Mouse (Mus musculus) gastrocnemius, postnatal 4 days (tissue): ENCODE data around the gene Lgals2. TPM values are rescaled to one million over a fixed set of nuclear protein-coding genes. Genes with fewer than 3 reads are reported as not detected.
A peak's percentile ranks its signal among the peaks of the same experiment; 100 is the strongest.
"Not testable (repeated sequence)": the region's sequence is repeated elsewhere in the genome, so short reads cannot be mapped to it uniquely, and the experiment has no call there.

Experiments
- DNase-seq, 2 experiments: peaks; one replicate each; pipeline ENCODE4 v3.0.0; 2021 to 2022; ENCODE audit warnings: low spot score in 2 of 2, mixed read lengths in 2 of 2
- total RNA-seq, 2 experiments: library from RNA; stranded (reverse); gene quantifications; 2 replicates each; pipeline ENCODE4 v1.2.3; 2021

Lgals2 gene
- total RNA-seq, 2 experiments from 2014 or later = not detected

DNA sequence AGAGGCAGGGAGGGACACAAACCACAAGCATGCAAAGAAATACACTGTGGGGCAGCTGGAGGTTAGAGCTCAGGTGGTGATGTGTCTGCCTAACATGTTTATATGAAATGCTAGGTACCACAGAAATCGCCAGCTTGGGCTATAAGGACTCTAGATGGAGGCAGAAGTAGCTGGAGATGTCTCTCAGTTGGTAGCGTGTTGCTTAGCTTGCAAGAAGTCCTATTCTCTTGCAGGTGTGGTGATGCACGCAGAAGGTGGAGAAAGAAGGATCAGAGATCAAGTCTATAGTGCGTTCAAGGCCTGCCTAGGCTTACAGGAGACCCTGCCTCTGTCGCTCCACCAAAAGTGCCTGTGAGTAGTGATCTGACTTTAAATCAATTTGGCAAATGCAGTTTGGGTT is 20.2 kb upstream of the Lgals2 start:
- no peak for DNase-seq

GRCm38 (mm10) chr15:78874989-78875388 is 19.7 kb upstream of the Lgals2 start:
- no peak for DNase-seq

DNA sequence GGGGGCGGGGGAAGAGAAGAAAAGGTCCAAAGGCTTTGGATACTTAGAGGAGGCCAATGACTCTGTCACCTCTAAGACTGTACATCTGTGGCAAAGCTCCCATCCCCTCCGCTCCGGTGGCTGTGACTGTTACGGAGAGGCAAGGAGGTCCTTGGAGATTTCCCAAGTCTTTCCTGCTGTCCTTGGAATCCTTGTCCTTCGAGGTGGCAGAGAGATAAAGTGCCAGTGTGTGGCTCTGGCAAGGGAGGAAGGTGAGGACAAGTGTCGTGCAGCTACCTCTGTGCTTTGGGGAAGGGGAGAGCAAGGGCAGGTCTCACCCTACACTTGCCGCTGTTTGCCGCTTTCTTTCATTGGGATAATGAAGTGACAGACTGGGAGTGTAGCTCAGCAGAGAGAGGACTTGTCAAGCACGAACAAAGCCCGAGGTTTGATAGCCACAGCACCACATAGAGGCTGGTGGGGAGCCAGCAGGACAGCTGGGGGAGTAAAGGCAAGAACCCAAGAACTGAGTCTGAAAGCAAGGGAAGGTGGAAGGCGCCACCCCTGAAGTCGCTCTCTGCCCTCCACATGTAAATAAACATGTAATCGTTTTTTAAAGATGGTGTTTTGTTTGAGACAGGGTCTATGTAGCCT is 18.6 kb upstream of the Lgals2 start:
- no peak for DNase-seq

DNA sequence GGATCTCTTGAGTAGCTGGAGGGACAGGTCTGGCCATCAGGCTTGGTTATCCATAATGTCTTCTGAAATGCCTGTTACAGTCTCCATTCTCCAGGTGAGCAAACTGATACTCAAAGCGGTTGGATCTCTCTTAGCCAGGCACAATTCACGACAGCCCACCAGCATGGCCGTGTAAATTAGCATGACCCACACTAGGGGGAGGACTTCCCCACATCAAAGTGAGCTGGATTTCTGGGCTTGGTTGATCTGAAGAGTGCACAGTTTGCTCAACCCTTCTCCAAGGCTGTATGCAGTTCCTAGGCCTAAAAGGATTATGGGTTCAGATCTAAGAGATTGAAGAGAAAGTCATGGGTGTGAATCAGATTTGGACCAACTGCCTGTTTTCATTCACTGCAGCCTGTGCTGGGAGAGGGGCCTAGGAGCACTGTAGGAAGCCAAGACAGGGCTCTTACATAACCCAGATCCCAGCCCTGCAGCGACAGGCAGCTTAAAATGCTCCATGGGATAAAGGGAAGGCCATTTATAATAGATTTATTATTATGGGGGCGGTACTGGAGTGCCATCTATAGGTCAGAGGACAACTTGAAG is 16.8 kb upstream of the Lgals2 start:
- DNase-seq = no peak

- DNase-seq = no peak
These were observed 14.4 kb upstream of the Lgals2 start for GRCm38 (mm10) chr15:78869775-78870174.

DNA sequence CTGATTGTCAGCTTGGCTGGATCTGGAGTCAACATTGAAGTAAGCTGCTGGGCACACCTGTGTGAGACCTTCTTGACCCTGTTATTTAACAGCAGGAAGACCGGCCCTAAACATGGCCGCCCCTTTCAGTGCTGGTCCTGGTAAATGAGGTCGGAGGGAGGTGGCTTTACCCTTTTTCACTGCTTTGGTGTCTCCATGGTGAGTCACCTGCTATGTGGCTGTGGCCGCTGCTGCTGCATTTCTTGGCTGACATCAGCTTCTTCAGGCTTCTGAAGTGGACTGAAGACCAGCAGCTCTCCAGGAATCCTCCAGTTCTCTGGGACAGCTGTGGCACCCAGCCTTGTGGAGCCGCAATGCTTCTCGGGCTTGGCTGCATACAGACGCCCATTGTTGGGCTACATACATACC is 13.5 kb upstream of the Lgals2 start:
- no peak for DNase-seq

- DNase-seq = no peak
These were observed 13.1 kb upstream of the Lgals2 start for GRCm38 (mm10) chr15:78868398-78868797.

GRCm38 (mm10) chr15:78863852-78864253 is 8.5 kb upstream of the Lgals2 start:
- no peak for DNase-seq

GRCm38 (mm10) chr15:78863154-78863553 is 7.8 kb upstream of the Lgals2 start:
- DNase-seq = no peak

DNA sequence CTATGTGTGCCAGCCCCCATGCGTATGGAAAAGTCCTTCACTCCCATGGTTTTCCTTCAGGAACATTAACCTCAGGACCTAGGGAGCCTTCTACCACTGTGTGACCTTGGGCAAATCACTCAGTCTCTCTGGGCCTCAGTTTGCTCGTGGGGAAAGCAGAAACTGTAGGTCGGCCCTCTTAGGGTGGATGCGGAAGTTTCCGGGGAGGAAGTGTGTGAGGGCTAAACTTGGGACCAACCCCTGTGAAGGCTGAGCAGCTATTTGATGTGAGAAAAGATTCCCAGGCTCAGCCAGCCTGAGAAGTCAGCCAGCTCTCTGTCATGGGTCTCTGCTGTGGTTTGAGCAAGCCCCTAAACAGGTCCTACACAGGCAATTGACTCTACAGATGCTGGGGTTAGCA is 7.0 kb upstream of the Lgals2 start:
- no peak for DNase-seq

GRCm38 (mm10) chr15:78859714-78860113 is 4.4 kb upstream of the Lgals2 start:
- no peak for DNase-seq

DNA sequence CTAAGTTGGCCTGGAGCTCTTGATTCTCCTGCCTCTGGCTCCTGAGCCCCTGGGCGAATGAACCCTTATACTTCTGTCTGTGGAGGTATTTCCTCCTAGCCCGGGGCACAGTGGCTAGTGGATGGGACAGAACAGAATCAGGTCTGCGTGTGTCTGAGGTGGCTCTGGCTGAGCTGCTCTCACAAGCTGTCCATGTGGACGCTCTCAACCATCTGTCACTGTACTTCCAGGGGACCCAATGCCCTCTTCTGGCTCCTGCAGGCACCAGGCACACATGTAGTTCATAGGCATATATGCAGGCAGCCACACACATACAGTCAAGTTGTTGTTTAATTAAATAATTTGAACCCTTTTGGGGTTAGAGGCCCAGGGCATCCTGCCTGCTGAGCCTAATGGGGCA is 4.0 kb upstream of the Lgals2 start:
- DNase-seq = no peak

GRCm38 (mm10) chr15:78857009-78857408 is 1.7 kb upstream of the Lgals2 start:
- DNase-seq = no peak

DNA sequence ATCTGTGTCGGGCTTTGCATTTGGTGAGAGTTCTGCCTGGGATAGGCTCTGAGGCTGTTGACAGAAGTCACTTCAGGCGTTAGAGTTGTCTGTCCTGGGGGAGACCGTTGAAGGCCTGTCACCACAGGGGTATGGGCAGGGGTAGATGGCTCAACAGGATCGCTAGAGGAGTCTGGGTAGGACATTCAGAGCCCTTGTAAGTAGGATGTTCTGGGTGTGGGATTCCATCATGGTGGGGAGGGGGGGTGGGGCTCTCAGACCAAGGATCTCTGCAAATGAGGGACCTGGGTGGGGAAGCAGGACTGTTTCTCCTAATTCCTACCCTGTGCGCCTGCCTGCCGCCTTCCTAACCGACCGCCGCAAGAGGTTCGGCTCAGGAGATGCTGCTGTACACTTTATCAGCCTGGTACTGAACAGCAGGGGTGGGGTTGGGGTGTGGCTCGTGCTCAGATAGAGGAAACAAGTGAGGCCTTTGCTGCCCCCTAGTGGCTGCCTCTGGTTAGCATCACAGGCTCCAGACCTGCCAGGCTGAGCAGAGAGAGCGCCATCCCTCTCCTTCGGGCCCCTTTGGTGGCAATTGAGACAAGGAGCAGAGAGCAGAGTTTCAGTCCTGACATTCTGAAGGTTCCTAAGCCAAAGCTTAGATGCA is 3.7 kb downstream of the Lgals2 start:
- peak; percentile 89 to 93 for DNase-seq

DNA sequence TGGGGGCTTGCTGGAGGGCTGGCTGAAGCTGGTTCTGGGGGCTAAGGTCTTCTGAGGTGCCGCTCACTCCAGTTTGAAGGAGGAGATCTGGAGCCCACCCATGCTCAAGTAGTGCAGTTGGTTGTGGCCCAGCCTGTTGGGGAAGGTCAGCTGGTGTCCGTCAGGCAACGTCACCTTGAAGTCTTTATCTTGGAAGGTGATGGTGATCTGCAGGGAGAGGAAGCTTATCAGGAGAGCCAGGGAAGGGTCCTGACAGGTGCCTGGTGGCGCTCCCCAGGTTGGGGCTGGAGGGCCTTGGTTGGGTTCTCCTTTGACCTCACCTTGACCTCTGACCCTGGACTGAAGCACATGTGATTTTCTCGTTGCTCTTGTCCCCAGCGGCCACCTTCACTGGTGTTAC is 4.4 kb downstream of the Lgals2 start:
- DNase-seq = no peak

- no peak for DNase-seq
These were observed 5.1 kb downstream of the Lgals2 start for GRCm38 (mm10) chr15:78850059-78850824.

- no peak for DNase-seq
These were observed 5.8 kb downstream of the Lgals2 start for GRCm38 (mm10) chr15:78849485-78849884.

GRCm38 (mm10) chr15:78848467-78848866 is 6.9 kb downstream of the Lgals2 start:
- DNase-seq = peak in 1 of 2 experiments; percentile 78

- DNase-seq = not testable (repeated sequence)
These were observed 8.5 kb downstream of the Lgals2 start for GRCm38 (mm10) chr15:78846805-78847204.

DNA sequence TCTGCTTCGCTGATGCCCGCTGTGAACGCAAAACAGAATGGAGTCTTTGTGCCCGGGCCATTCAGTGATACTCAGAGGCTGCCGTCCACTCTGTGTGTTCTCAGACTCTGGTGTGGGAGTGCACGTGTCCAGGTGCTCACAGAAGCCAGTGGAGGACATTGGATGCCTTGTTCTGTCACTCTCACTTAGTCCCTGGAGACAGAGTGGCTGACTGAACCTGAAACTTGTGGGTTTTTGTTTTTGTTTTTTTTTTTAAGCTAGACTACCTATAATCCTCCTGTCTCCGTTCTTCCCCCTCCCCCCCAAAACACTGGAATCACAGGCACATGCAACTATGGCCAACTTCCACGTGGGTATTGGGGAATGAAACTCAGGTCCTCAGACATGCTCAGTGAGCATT is 9.0 kb downstream of the Lgals2 start:
- DNase-seq = no peak

DNA sequence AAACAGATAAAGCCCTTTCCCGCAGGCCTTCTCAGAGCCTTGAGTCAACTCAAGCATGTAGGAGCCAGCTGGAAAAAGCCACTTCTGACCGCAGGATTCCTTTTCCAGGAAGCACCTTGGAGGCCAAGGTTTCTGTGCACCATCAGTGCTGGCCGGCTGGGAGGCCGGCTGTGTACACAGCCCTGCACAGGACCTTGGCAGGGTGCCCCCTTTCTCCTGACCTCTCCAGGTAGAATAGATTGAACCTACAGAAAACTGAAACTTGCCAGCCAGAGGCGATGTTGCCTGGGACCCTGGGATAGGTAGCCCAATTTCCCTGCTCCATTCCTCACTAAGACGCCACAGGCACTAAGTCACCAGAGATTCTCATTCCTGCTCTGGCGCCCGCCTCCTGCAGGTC is 9.5 kb downstream of the Lgals2 start:
- DNase-seq = no peak

- no peak for DNase-seq
These were observed 10.0 kb downstream of the Lgals2 start for GRCm38 (mm10) chr15:78845321-78845720.
